Mouse (Mus musculus): ENCODE results near the gene Csnka2ip. TPM values are rescaled to one million over a fixed set of nuclear protein-coding genes. Genes with fewer than 3 reads are reported as not detected.

The Csnka2ip gene
- polyA plus RNA-seq, 1 experiment from 2014 or later: not detected

- Histone ChIP-seq H3K36me3 (ENCODE audit: control insufficient read depth, insufficient read depth, low read length) (no peaks in the 10 kb centered on the region), H3K9ac (ENCODE audit: low read length) (no peak overlapping the region), H3K9me3 (ENCODE audit: control insufficient read depth, low read length) (no peaks in the 10 kb centered on the region), H3K4me1 (ENCODE audit: control insufficient read depth, insufficient read depth, low read length) (no peaks in the 10 kb centered on the region), H3K4me3 (ENCODE audit: low read depth, low read length) (no peak overlapping the region), H3K4me2 (ENCODE audit: low read depth) (no peak overlapping the region), H3K27ac (ENCODE audit: low read depth, low read length) (no peak overlapping the region), H3K27me3 (ENCODE audit: control insufficient read depth, insufficient read depth, low read length) (no peaks in the 10 kb centered on the region)
- ATAC-seq (ENCODE audit: insufficient read depth, low FRiP score, low TSS enrichment) (no peak), DNase-seq (ENCODE audit: low spot score) (no peak)
- 96% methylated on average over 8 of the region's 8 CpGs for WGBS
These were observed 16.5 kb downstream of the Csnka2ip start for GRCm38 (mm10) chr16:64585599-64586261.

- H3K4me1 ChIP-seq (ENCODE audit: control insufficient read depth, insufficient read depth, low read length): no peaks in the 10 kb centered on the region
- H3K4me2 ChIP-seq (ENCODE audit: low read depth): no peak overlapping the region
- H3K4me3 ChIP-seq (ENCODE audit: low read depth, low read length): no peak overlapping the region
- no peak overlapping the region for H3K9ac ChIP-seq (ENCODE audit: low read length)
- no peaks in the 10 kb centered on the region for H3K9me3 ChIP-seq (ENCODE audit: control insufficient read depth, low read length)
- H3K27ac ChIP-seq (ENCODE audit: low read depth, low read length): no peak overlapping the region
- 90% methylated on average over 4 of the region's 4 CpGs for WGBS
- H3K27me3 ChIP-seq (ENCODE audit: control insufficient read depth, insufficient read depth, low read length): no peaks in the 10 kb centered on the region
- DNase-seq (ENCODE audit: low spot score) (no peak), ATAC-seq (ENCODE audit: insufficient read depth, low FRiP score, low TSS enrichment) (no peak)
- no peaks in the 10 kb centered on the region for H3K36me3 ChIP-seq (ENCODE audit: control insufficient read depth, insufficient read depth, low read length)
These were observed 17.6 kb downstream of the Csnka2ip start for GRCm38 (mm10) chr16:64584591-64584990.

- Histone ChIP-seq H3K4me2 (ENCODE audit: low read depth) (no peak overlapping the region), H3K27me3 (ENCODE audit: control insufficient read depth, insufficient read depth, low read length) (no peaks in the 10 kb centered on the region), H3K4me1 (ENCODE audit: control insufficient read depth, insufficient read depth, low read length) (no peaks in the 10 kb centered on the region), H3K4me3 (ENCODE audit: low read depth, low read length) (no peak overlapping the region), H3K9ac (ENCODE audit: low read length) (no peak overlapping the region), H3K27ac (ENCODE audit: low read depth, low read length) (no peak overlapping the region), H3K36me3 (ENCODE audit: control insufficient read depth, insufficient read depth, low read length) (no peaks in the 10 kb centered on the region), H3K9me3 (ENCODE audit: control insufficient read depth, low read length) (no peaks in the 10 kb centered on the region)
- no peak for DNase-seq (ENCODE audit: low spot score)
- no peak for ATAC-seq (ENCODE audit: insufficient read depth, low FRiP score, low TSS enrichment)
- 58% methylated on average over 3 of the region's 3 CpGs for WGBS
These were observed 18.8 kb downstream of the Csnka2ip start for GRCm38 (mm10) chr16:64583406-64583805.

GRCm38 (mm10) chr16:64569496-64569895 is 32.7 kb downstream of the Csnka2ip start:
- Histone ChIP-seq H3K27ac (ENCODE audit: low read depth, low read length) (no peak overlapping the region), H3K27me3 (ENCODE audit: control insufficient read depth, insufficient read depth, low read length) (no peaks in the 10 kb centered on the region), H3K4me2 (ENCODE audit: low read depth) (no peak overlapping the region), H3K36me3 (ENCODE audit: control insufficient read depth, insufficient read depth, low read length) (no peaks in the 10 kb centered on the region), H3K9me3 (ENCODE audit: control insufficient read depth, low read length) (no peaks in the 10 kb centered on the region), H3K4me1 (ENCODE audit: control insufficient read depth, insufficient read depth, low read length) (no peaks in the 10 kb centered on the region), H3K4me3 (ENCODE audit: low read depth, low read length) (no peak overlapping the region), H3K9ac (ENCODE audit: low read length) (no peak overlapping the region)
- ATAC-seq (ENCODE audit: insufficient read depth, low FRiP score, low TSS enrichment) (no peak), DNase-seq (ENCODE audit: low spot score) (no peak)
- 96% methylated on average over 8 of the region's 8 CpGs for WGBS

- 84% methylated on average over 1 of the region's 1 CpGs for WGBS
- Histone ChIP-seq H3K27ac (ENCODE audit: low read depth, low read length) (no peak overlapping the region), H3K9me3 (ENCODE audit: control insufficient read depth, low read length) (no peaks in the 10 kb centered on the region), H3K9ac (ENCODE audit: low read length) (no peak overlapping the region), H3K4me3 (ENCODE audit: low read depth, low read length) (no peak overlapping the region), H3K4me1 (ENCODE audit: control insufficient read depth, insufficient read depth, low read length) (no peaks in the 10 kb centered on the region), H3K36me3 (ENCODE audit: control insufficient read depth, insufficient read depth, low read length) (no peaks in the 10 kb centered on the region), H3K27me3 (ENCODE audit: control insufficient read depth, insufficient read depth, low read length) (no peaks in the 10 kb centered on the region), H3K4me2 (ENCODE audit: low read depth) (no peak overlapping the region)
- DNase-seq (ENCODE audit: low spot score): no peak
- no peak for ATAC-seq (ENCODE audit: insufficient read depth, low FRiP score, low TSS enrichment)
These were observed 39.1 kb downstream of the Csnka2ip start for GRCm38 (mm10) chr16:64563081-64563480.

GRCm38 (mm10) chr16:64558518-64558917 is 43.7 kb downstream of the Csnka2ip start:
- Histone ChIP-seq H3K27me3 (ENCODE audit: control insufficient read depth, insufficient read depth, low read length) (no peaks in the 10 kb centered on the region), H3K4me2 (ENCODE audit: low read depth) (no peak overlapping the region), H3K9me3 (ENCODE audit: control insufficient read depth, low read length) (no peaks in the 10 kb centered on the region), H3K27ac (ENCODE audit: low read depth, low read length) (no peak overlapping the region), H3K9ac (ENCODE audit: low read length) (no peak overlapping the region), H3K4me1 (ENCODE audit: control insufficient read depth, insufficient read depth, low read length) (no peaks in the 10 kb centered on the region), H3K4me3 (ENCODE audit: low read depth, low read length) (no peak overlapping the region), H3K36me3 (ENCODE audit: control insufficient read depth, insufficient read depth, low read length) (no peaks in the 10 kb centered on the region)
- DNase-seq (ENCODE audit: low spot score) (no peak), ATAC-seq (ENCODE audit: insufficient read depth, low FRiP score, low TSS enrichment) (no peak)
- 48% methylated on average over 2 of the region's 2 CpGs for WGBS

GRCm38 (mm10) chr16:64526883-64527282 is 75.3 kb downstream of the Csnka2ip start:
- no peak for DNase-seq (ENCODE audit: low spot score)
- no peak for ATAC-seq (ENCODE audit: insufficient read depth, low FRiP score, low TSS enrichment)
- Histone ChIP-seq H3K36me3 (ENCODE audit: control insufficient read depth, insufficient read depth, low read length) (no peaks in the 10 kb centered on the region), H3K9me3 (ENCODE audit: control insufficient read depth, low read length) (no peaks in the 10 kb centered on the region), H3K4me3 (ENCODE audit: low read depth, low read length) (no peak overlapping the region), H3K27ac (ENCODE audit: low read depth, low read length) (no peak overlapping the region), H3K9ac (ENCODE audit: low read length) (no peak overlapping the region), H3K27me3 (ENCODE audit: control insufficient read depth, insufficient read depth, low read length) (no peaks in the 10 kb centered on the region), H3K4me2 (ENCODE audit: low read depth) (no peak overlapping the region), H3K4me1 (ENCODE audit: control insufficient read depth, insufficient read depth, low read length) (no peaks in the 10 kb centered on the region)
- 92% methylated on average over 2 of the region's 2 CpGs for WGBS

- Histone ChIP-seq H3K4me1 (ENCODE audit: control insufficient read depth, insufficient read depth, low read length) (no peaks in the 10 kb centered on the region), H3K4me2 (ENCODE audit: low read depth) (no peak overlapping the region), H3K9me3 (ENCODE audit: control insufficient read depth, low read length) (no peaks in the 10 kb centered on the region), H3K27ac (ENCODE audit: low read depth, low read length) (no peak overlapping the region), H3K27me3 (ENCODE audit: control insufficient read depth, insufficient read depth, low read length) (no peaks in the 10 kb centered on the region), H3K9ac (ENCODE audit: low read length) (no peak overlapping the region), H3K4me3 (ENCODE audit: low read depth, low read length) (no peak overlapping the region), H3K36me3 (ENCODE audit: control insufficient read depth, insufficient read depth, low read length) (no peaks in the 10 kb centered on the region)
- ATAC-seq (ENCODE audit: insufficient read depth, low FRiP score, low TSS enrichment): peak; percentile 73
- no peak for DNase-seq (ENCODE audit: low spot score)
- WGBS: 53% methylated on average over 5 of the region's 5 CpGs
These were observed 78.1 kb downstream of the Csnka2ip start for GRCm38 (mm10) chr16:64524051-64524645.

- no peaks in the 10 kb centered on the region for H3K4me1 ChIP-seq (ENCODE audit: control insufficient read depth, insufficient read depth, low read length)
- H3K27ac ChIP-seq (ENCODE audit: low read depth, low read length): no peak overlapping the region
- no peak overlapping the region for H3K4me2 ChIP-seq (ENCODE audit: low read depth)
- no peak overlapping the region for H3K9ac ChIP-seq (ENCODE audit: low read length)
- H3K4me3 ChIP-seq (ENCODE audit: low read depth, low read length): no peak overlapping the region
- ATAC-seq (ENCODE audit: insufficient read depth, low FRiP score, low TSS enrichment): no peak
- no peaks in the 10 kb centered on the region for H3K27me3 ChIP-seq (ENCODE audit: control insufficient read depth, insufficient read depth, low read length)
- no peaks in the 10 kb centered on the region for H3K36me3 ChIP-seq (ENCODE audit: control insufficient read depth, insufficient read depth, low read length)
- 65% methylated on average over 2 of the region's 2 CpGs for WGBS
- H3K9me3 ChIP-seq (ENCODE audit: control insufficient read depth, low read length): no peaks in the 10 kb centered on the region
- DNase-seq (ENCODE audit: low spot score): no peak
These were observed 88.8 kb downstream of the Csnka2ip start for GRCm38 (mm10) chr16:64513423-64513822.

Data from neural tube, embryonic 11.5 days (tissue).